Mouse (Mus musculus): ENCODE measurements at regions not wholly inside any gene's neighbourhood (a gene's known extent, or its start where the extent isn't known, plus 50 kb on each side); places are given as distances from the start of the nearest gene placed in this dataset.

DNA sequence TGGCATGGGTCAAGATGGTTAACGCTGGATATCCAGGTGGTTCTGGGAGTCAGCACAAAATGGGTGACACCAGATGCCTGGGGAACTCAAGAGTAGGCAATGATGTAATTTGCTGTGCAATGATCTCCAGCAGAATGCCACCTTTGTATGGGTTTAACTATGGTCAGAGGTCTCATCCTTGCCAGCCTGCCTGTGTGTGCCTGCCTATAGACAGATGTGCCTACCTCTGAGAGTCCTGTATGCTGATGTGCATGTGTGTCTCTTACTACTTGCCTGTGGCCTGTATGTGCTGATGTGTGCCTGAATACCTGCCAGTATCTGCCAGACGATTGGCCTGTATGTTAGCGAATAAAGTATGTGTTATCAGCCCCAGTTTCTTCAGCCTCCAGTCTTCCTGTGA, 138.6 kb upstream of the Palmd start:
- 77% methylated on average over 3 of the region's 3 CpGs for WGBS
- no peak overlapping the region for H3K4me2 ChIP-seq (ENCODE audit: low read length)
- no peaks in the 10 kb centered on the region for H3K27me3 ChIP-seq (replicated peaks; ENCODE audit: control insufficient read depth, insufficient read depth, low read length)
- H3K4me1 ChIP-seq (replicated peaks; ENCODE audit: control insufficient read depth, insufficient read depth, low read length), result peaks cover 3% of the 10 kb centered on the region; the same call in 1 of the 2 replicates
- H3K9me3 ChIP-seq (ENCODE audit: control insufficient read depth, low read length), result no peaks in the 10 kb centered on the region
- H3K4me3 ChIP-seq (replicated peaks; ENCODE audit: low read length), result no peak overlapping the region
- no peaks in the 10 kb centered on the region for H3K36me3 ChIP-seq (ENCODE audit: control insufficient read depth, insufficient read depth)
- H3K27ac ChIP-seq (ENCODE audit: low read length), result no peak overlapping the region
- no peak for ATAC-seq
- H3K9ac ChIP-seq (replicated peaks; ENCODE audit: low read depth, low read length), result no peak overlapping the region

DNA sequence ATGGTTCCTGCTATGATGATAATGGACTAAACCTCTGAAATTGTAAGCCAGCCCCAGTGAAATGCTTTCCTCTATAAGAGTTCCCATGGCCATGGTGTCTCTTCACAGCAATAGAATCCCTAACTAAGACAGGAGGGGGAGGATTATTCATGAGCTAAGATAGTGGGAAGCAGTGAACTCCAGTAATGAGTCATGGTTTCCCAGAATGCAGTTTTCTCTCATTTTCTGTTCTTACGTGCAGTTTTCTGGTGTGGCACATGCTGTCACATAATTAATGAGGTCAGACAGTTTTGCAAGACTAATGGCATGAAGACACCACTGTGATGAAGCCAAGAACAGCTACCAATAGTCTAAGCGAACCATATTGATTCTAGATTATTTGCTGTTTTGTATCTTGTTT, 118.9 kb upstream of the Palmd start:
- WGBS, result 52% methylated on average over 2 of the region's 2 CpGs
- no peak for ATAC-seq
- H3K27me3 ChIP-seq (replicated peaks; ENCODE audit: control insufficient read depth, insufficient read depth, low read length), result no peaks in the 10 kb centered on the region
- no peak overlapping the region for H3K4me3 ChIP-seq (replicated peaks; ENCODE audit: low read length)
- H3K9me3 ChIP-seq (ENCODE audit: control insufficient read depth, low read length), result no peaks in the 10 kb centered on the region
- no peaks in the 10 kb centered on the region for H3K36me3 ChIP-seq (ENCODE audit: control insufficient read depth, insufficient read depth)
- H3K4me1 ChIP-seq (replicated peaks; ENCODE audit: control insufficient read depth, insufficient read depth, low read length), result no peaks in the 10 kb centered on the region
- H3K27ac ChIP-seq (ENCODE audit: low read length), result no peak overlapping the region
- no peak overlapping the region for H3K9ac ChIP-seq (replicated peaks; ENCODE audit: low read depth, low read length)
- H3K4me2 ChIP-seq (ENCODE audit: low read length), result no peak overlapping the region

DNA sequence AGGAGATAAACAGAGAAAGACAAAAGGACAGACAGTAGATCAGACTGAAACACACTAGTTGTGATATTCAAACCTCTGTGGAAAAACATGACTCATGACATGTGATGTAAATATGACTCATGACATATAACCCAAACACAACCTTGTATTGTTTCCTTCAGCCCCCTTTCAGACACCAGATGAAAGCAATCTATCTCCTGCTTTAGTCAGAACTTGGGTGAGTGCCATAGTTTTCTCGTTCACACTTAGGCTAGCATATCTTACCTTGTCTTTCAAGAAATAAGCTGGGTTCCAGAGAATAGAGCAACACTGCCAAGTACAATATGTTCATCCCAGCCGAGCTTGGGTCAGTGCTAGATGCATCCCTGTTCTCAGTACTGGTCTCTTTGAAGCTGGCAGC, 107.9 kb upstream of the Palmd start:
- ATAC-seq, result no peak
- H3K27ac ChIP-seq (ENCODE audit: low read length), result no peak overlapping the region
- no peak overlapping the region for H3K4me3 ChIP-seq (replicated peaks; ENCODE audit: low read length)
- H3K4me1 ChIP-seq (replicated peaks; ENCODE audit: control insufficient read depth, insufficient read depth, low read length), result no peaks in the 10 kb centered on the region
- 61% methylated on average over 2 of the region's 2 CpGs for whole genome bisulfite sequencing
- no peaks in the 10 kb centered on the region for H3K27me3 ChIP-seq (replicated peaks; ENCODE audit: control insufficient read depth, insufficient read depth, low read length)
- no peak overlapping the region for H3K4me2 ChIP-seq (ENCODE audit: low read length)
- no peak overlapping the region for H3K9ac ChIP-seq (replicated peaks; ENCODE audit: low read depth, low read length)
- H3K9me3 ChIP-seq (ENCODE audit: control insufficient read depth, low read length), result no peaks in the 10 kb centered on the region
- no peaks in the 10 kb centered on the region for H3K36me3 ChIP-seq (ENCODE audit: control insufficient read depth, insufficient read depth)

DNA sequence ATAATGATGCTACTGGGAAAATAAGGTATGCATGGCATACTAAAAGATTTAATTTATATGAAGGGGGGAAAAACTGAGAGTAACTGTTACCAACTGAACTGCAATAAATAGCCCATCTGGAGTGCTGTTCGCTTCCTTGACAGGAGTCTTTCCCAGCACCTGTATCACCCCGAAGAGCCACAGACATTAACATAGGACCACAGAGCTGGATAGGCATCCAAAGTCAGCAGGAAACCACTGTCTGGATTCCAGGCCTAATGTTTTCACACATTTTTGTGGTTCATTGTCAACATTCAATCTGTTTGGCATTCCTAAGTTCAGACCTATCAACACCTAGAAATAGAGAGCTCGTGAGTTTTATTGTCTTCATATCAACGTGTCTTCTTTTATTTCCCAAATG, 104.6 kb upstream of the Palmd start:
- no peaks in the 10 kb centered on the region for H3K4me1 ChIP-seq (replicated peaks; ENCODE audit: control insufficient read depth, insufficient read depth, low read length)
- no peaks in the 10 kb centered on the region for H3K9me3 ChIP-seq (ENCODE audit: control insufficient read depth, low read length)
- WGBS, result 76% methylated on average over 4 of the region's 4 CpGs
- no peak overlapping the region for H3K4me2 ChIP-seq (ENCODE audit: low read length)
- no peak overlapping the region for H3K9ac ChIP-seq (replicated peaks; ENCODE audit: low read depth, low read length)
- no peaks in the 10 kb centered on the region for H3K36me3 ChIP-seq (ENCODE audit: control insufficient read depth, insufficient read depth)
- no peak overlapping the region for H3K27ac ChIP-seq (ENCODE audit: low read length)
- no peaks in the 10 kb centered on the region for H3K27me3 ChIP-seq (replicated peaks; ENCODE audit: control insufficient read depth, insufficient read depth, low read length)
- ATAC-seq, result no peak
- H3K4me3 ChIP-seq (replicated peaks; ENCODE audit: low read length), result no peak overlapping the region

DNA sequence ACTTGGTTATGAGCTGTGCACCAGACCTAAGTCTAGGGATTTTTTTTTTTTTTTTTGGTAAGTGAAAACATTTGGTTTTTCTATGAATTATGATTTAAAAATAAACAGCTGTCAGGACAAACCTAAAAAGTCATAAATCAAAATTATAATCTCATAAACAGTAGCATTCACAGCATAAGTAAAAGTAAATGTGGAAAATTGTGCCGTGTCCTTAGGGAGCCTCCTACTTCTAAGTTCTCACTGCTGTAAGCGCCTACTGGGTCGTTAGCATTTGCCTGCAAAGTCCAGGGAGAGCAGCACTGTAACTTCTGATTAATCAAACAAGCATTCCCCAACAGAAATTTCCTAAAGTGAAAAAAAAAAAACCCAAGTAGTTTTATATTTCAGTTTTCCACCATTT, 104.2 kb upstream of the Palmd start:
- no peak overlapping the region for H3K27ac ChIP-seq (ENCODE audit: low read length)
- H3K4me1 ChIP-seq (replicated peaks; ENCODE audit: control insufficient read depth, insufficient read depth, low read length), result no peaks in the 10 kb centered on the region
- WGBS, result 81% methylated on average over 3 of the region's 3 CpGs
- H3K9me3 ChIP-seq (ENCODE audit: control insufficient read depth, low read length), result no peaks in the 10 kb centered on the region
- ATAC-seq, result no peak
- H3K27me3 ChIP-seq (replicated peaks; ENCODE audit: control insufficient read depth, insufficient read depth, low read length), result no peaks in the 10 kb centered on the region
- H3K9ac ChIP-seq (replicated peaks; ENCODE audit: low read depth, low read length), result no peak overlapping the region
- no peak overlapping the region for H3K4me2 ChIP-seq (ENCODE audit: low read length)
- no peak overlapping the region for H3K4me3 ChIP-seq (replicated peaks; ENCODE audit: low read length)
- H3K36me3 ChIP-seq (ENCODE audit: control insufficient read depth, insufficient read depth), result no peaks in the 10 kb centered on the region

DNA sequence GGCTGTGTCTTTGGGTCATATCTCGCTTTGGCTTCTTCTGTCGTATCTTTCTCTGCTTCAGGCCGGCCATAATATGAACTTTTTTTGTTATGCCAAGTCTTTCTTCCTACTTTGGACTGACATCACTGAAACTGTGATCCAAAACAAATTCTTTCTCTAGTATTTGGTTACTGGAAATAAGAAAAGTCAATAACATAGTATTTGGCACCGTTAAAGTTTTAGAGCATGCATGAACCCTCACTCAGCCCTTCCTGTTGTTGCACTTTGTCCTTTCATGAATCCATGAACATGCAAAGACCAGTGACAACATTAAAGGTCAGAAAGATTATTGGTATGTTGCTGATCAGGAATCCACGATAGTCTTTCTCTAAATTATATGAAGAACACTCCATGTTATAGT, 103.1 kb upstream of the Palmd start:
- Histone ChIP-seq H3K4me1 (replicated peaks; ENCODE audit: control insufficient read depth, insufficient read depth, low read length) (no peaks in the 10 kb centered on the region), H3K36me3 (ENCODE audit: control insufficient read depth, insufficient read depth) (no peaks in the 10 kb centered on the region)

DNA sequence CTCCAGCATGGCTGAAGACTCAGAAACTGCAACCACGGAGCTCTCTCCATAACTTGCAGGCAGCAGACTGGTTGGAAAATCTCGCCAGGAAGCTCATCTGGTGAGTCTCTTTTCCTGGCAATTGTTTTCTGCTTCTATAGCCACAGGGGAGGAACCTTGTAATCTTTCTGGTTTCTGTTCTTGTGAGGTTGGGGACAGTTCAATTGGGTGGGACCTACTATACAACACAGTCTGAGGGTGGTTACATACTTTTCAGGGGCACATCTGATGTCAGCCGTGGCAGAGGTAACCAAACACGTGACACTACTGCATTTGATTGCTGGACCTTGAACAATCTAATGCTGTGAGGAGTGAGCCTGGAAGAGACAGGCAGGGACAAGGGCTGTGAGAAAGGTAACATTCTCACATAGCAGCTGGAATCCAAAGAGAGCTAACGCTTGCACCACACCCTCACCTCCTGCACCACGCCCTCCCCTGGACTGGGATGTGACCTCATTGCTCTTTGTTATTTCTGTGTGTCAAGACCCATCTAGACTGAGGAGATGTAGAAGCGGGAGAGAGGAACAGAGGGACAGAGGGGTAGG, 98.8 kb upstream of the Palmd start:
- Histone ChIP-seq H3K36me3 (ENCODE audit: control insufficient read depth, insufficient read depth) (no peaks in the 10 kb centered on the region), H3K9me3 (ENCODE audit: control insufficient read depth, low read length) (no peaks in the 10 kb centered on the region), H3K27ac (ENCODE audit: low read length) (no peak overlapping the region), H3K4me1 (replicated peaks; ENCODE audit: control insufficient read depth, insufficient read depth, low read length) (no peaks in the 10 kb centered on the region), H3K4me3 (replicated peaks; ENCODE audit: low read length) (no peak overlapping the region), H3K9ac (replicated peaks; ENCODE audit: low read depth, low read length) (no peak overlapping the region), H3K27me3 (replicated peaks; ENCODE audit: control insufficient read depth, insufficient read depth, low read length) (no peaks in the 10 kb centered on the region), H3K4me2 (ENCODE audit: low read length) (no peak overlapping the region)
- no peak for ATAC-seq
- 83% methylated on average over 7 of the region's 7 CpGs for WGBS

More for the DNA sequence above, 103.1 kb upstream of the Palmd start:
- Histone ChIP-seq H3K4me2 (ENCODE audit: low read length) (no peak overlapping the region), H3K9ac (replicated peaks; ENCODE audit: low read depth, low read length) (no peak overlapping the region), H3K4me3 (replicated peaks; ENCODE audit: low read length) (no peak overlapping the region), H3K27me3 (replicated peaks; ENCODE audit: control insufficient read depth, insufficient read depth, low read length) (no peaks in the 10 kb centered on the region), H3K9me3 (ENCODE audit: control insufficient read depth, low read length) (no peaks in the 10 kb centered on the region), H3K27ac (ENCODE audit: low read length) (no peak overlapping the region)
- 95% methylated on average over 5 of the region's 5 CpGs for WGBS
- no peak for ATAC-seq

DNA sequence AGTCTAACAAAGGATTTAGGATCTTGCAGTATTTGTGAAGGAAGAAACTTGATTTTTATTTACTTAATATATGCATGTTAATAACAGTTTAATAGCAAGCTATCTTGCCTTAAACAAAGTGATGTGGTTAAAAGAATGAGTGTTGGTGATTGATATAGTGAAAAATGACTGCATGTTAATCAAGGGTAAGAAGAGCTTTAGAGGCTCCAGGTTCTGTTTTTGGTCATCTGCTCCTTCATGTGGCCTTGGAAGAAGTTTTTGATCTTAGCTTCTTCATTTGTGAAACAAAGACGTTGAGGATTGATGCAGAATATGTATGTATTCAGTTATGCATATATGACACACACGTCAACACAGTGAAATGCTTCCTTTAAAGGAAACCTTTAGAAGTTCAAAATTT, 97.1 kb upstream of the Palmd start:
- WGBS, result 84% methylated on average over 2 of the region's 2 CpGs
- no peak for ATAC-seq
- Histone ChIP-seq H3K4me1 (replicated peaks; ENCODE audit: control insufficient read depth, insufficient read depth, low read length) (no peaks in the 10 kb centered on the region), H3K4me2 (ENCODE audit: low read length) (no peak overlapping the region), H3K27ac (ENCODE audit: low read length) (no peak overlapping the region), H3K9me3 (ENCODE audit: control insufficient read depth, low read length) (no peaks in the 10 kb centered on the region), H3K4me3 (replicated peaks; ENCODE audit: low read length) (no peak overlapping the region), H3K9ac (replicated peaks; ENCODE audit: low read depth, low read length) (no peak overlapping the region), H3K36me3 (ENCODE audit: control insufficient read depth, insufficient read depth) (no peaks in the 10 kb centered on the region), H3K27me3 (replicated peaks; ENCODE audit: control insufficient read depth, insufficient read depth, low read length) (no peaks in the 10 kb centered on the region)

DNA sequence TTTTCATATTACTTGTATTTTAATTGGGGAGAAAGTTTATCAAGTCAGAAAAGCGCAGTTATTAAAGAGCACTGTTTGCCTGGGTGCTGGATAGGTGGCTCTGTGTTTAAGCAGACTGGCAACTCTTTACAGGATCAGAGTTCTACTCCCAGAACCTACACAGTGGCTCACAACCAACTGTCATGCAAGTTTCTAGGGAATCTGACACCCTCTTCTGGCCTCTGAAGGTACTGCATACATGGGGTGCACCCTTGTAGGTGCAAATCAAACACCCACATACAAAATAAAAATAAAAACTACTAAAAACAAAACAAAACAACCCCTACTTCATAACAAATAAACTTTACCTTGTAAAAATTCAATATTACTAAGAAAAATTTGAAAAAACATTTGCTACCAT, 93.0 kb upstream of the Palmd start:
- H3K9me3 ChIP-seq (ENCODE audit: control insufficient read depth, low read length), result no peaks in the 10 kb centered on the region
- ATAC-seq, result no peak
- no peaks in the 10 kb centered on the region for H3K27me3 ChIP-seq (replicated peaks; ENCODE audit: control insufficient read depth, insufficient read depth, low read length)
- H3K9ac ChIP-seq (replicated peaks; ENCODE audit: low read depth, low read length), result no peak overlapping the region
- H3K4me3 ChIP-seq (replicated peaks; ENCODE audit: low read length), result no peak overlapping the region
- H3K4me1 ChIP-seq (replicated peaks; ENCODE audit: control insufficient read depth, insufficient read depth, low read length), result no peaks in the 10 kb centered on the region
- 78% methylated on average over 1 of the region's 1 CpGs for WGBS
- H3K4me2 ChIP-seq (ENCODE audit: low read length), result no peak overlapping the region
- H3K36me3 ChIP-seq (ENCODE audit: control insufficient read depth, insufficient read depth), result no peaks in the 10 kb centered on the region
- no peak overlapping the region for H3K27ac ChIP-seq (ENCODE audit: low read length)

DNA sequence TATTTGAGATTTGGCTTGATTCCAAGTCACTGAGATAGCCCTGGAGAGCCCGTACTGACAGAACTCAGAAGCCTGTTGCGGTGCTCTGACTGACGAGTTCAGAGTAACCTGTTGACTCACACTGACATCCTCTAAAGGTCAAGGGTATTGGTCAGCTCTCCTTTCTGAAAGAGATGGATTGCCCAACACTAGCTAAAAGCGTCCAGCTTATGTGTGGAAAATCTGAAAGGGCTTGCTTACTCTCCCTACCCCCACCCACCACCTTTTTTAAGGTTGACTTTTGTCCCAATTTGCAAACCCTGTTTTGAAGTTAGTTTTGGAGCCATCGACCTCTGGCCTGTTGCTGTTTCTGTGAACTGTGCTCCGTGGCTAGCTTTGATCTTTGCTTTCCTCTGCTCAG, 92.4 kb upstream of the Palmd start:
- no peaks in the 10 kb centered on the region for H3K4me1 ChIP-seq (replicated peaks; ENCODE audit: control insufficient read depth, insufficient read depth, low read length)
- ATAC-seq, result no peak
- H3K9ac ChIP-seq (replicated peaks; ENCODE audit: low read depth, low read length), result no peak overlapping the region
- no peaks in the 10 kb centered on the region for H3K9me3 ChIP-seq (ENCODE audit: control insufficient read depth, low read length)
- H3K4me3 ChIP-seq (replicated peaks; ENCODE audit: low read length), result no peak overlapping the region
- H3K27me3 ChIP-seq (replicated peaks; ENCODE audit: control insufficient read depth, insufficient read depth, low read length), result no peaks in the 10 kb centered on the region
- 74% methylated on average over 6 of the region's 6 CpGs for WGBS
- no peak overlapping the region for H3K27ac ChIP-seq (ENCODE audit: low read length)
- H3K4me2 ChIP-seq (ENCODE audit: low read length), result no peak overlapping the region
- H3K36me3 ChIP-seq (ENCODE audit: control insufficient read depth, insufficient read depth), result no peaks in the 10 kb centered on the region
